Mouse (Mus musculus) kidney, embryonic 14.5 days (tissue): ENCODE results near the gene Fgfbp1. TPM values are rescaled to one million over a fixed set of nuclear protein-coding genes. Genes with fewer than 3 reads are reported as not detected.

Experiments used
- ATAC-seq: fragments of 200-750 bp; cut with Nextera tagmentation; 2 replicates; pipeline ENCODE4 v1.8.0; 2017; ENCODE audit warnings: moderate number of reproducible peaks, mild to moderate bottlenecking, moderate TSS enrichment, moderate library complexity; ENCODE audit not compliant: low FRiP score, low TSS enrichment
- H3K27ac ChIP-seq: fragments of 300-500 bp; sonication (generic); 2 replicates; pipeline ENCODE4 v1.5.1; 2014; ENCODE audit warnings: low read depth, mild to moderate bottlenecking, low read length, moderate library complexity, mixed read lengths
- H3K27me3 ChIP-seq: fragments of 300-500 bp; sonication (generic); 2 replicates; pipeline ENCODE4 v1.6.1; 2014; ENCODE audit warnings: mild to moderate bottlenecking, low read length; ENCODE audit not compliant: control insufficient read depth, insufficient read depth
- H3K36me3 ChIP-seq: fragments of 300-500 bp; sonication (generic); 2 replicates; pipeline ENCODE4 v1.6.1; 2014; ENCODE audit warnings: low read length, mixed read lengths; ENCODE audit not compliant: control insufficient read depth, insufficient read depth
- H3K4me1 ChIP-seq: fragments of 300-500 bp; sonication (generic); 2 replicates; pipeline ENCODE4 v1.6.1; 2014; ENCODE audit warnings: low read length, mixed read lengths; ENCODE audit not compliant: control insufficient read depth, insufficient read depth
- H3K4me2 ChIP-seq: fragments of 300-500 bp; sonication (generic); replicated peaks from 2 replicates; pipeline ENCODE4 v1.6.1; 2014; ENCODE audit warnings: low read depth, mild to moderate bottlenecking, low read length
- H3K4me3 ChIP-seq: fragments of 300-500 bp; sonication (generic); 2 replicates; pipeline ENCODE4 v1.5.1; 2014; ENCODE audit warnings: mild to moderate bottlenecking, low read length
- H3K9ac ChIP-seq: fragments of 300-500 bp; sonication (generic); 2 replicates; pipeline ENCODE4 v1.6.1; 2014; ENCODE audit warnings: low read depth, mild to moderate bottlenecking, low read length, moderate library complexity
- H3K9me3 ChIP-seq: fragments of 300-500 bp; sonication (generic); 2 replicates; pipeline ENCODE4 v1.6.1; 2016; ENCODE audit warnings: low read length; ENCODE audit not compliant: control insufficient read depth
- WGBS: fragments of 180-500 bp; shearing (Covaris S2); extraction: QIAGEN DNeasy Blood & Tissue Kit; methylation state at CpG from one replicate; pipeline ENCODE4 v1.1.7; 2014; 5-methylcytosine and 5-hydroxymethylcytosine counted together
- polyA plus RNA-seq: library from polyadenylated mRNA; unstranded; fragments of >200 nt; fragmentation: Nextera tagmentation; extraction: Ambion mirVana; gene quantifications from 2 replicates; pipeline ENCODE4 v1.2.1, GENCODE M21; 2014

Fgfbp1 gene
- polyA plus RNA-seq, result 2.6 and 2.9 TPM in 2 replicates

DNA sequence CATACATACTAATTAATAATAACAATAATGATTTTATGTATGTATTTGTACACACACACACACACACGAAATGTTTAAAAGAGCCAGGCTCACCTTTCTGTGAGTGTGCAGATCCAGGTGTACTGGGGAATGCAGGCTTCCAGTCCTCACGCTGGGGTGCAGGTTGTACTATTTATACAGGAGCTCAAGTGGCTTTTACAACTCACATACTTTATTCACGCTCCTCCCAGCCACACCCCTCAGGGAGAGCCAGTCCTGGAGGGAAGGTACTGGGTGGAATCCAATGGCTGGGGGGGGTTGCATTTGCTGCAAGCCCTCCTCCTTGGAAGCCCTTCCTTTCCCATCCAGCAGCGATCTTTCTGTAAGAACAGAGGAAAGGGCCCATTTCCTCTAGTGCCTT is at the start of gene Fgfbp1:
Gene Fgfbp1, minus strand, starts transcription at position 160 of the 400 bp plus-strand sequence.
- Histone ChIP-seq H3K4me2 (no peak within 1 kb of the TSS), H3K27ac (no peak within 1 kb of the TSS), H3K9me3 (no peaks in the 10 kb centered on the region), H3K4me1 (peaks cover 3% of the 10 kb centered on the region; the same call in 1 of the 2 replicates), H3K36me3 (no peaks in the 10 kb centered on the region), H3K27me3 (no peaks in the 10 kb centered on the region), H3K4me3 (no peak within 1 kb of the TSS), H3K9ac (no peak within 1 kb of the TSS)
- no peak for ATAC-seq
- 49% methylated on average over 4 of the region's 4 CpGs for WGBS

DNA sequence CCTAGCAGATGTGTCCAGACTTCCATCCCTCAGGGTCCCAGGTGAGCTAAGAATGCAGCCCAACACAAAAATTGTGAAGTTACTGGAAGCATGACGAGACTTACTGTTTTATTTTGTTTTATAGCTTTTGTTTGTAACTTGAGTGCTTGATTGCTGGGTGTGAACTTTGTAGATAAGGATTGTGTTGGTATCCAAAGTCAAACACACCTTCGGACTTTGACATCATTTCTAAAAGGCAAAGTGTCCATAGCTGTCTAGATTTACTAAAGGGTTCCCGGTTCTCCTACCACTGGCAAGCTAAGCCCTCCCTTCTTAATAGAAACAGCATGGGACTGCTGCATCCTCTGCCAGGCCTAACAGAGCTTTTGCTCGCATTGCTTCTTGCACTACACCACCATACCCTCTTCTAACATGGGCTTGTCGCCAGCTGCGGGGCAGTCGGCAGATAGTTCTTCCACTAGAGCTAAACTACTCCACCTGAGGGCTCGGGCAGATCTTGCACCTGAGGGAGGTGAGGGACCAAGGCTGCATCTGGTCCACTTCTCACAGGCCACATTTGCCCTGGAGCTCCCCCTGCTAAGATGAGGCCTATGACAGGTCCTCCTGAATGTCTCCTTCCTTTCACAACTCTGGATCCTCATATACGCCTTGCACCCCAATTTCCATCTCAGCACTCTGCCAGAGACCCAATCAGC is 16.9 kb upstream of the Fgfbp1 start:
- ATAC-seq, result no peak
- Histone ChIP-seq H3K27ac (no peak overlapping the region), H3K27me3 (no peaks in the 10 kb centered on the region), H3K9me3 (no peaks in the 10 kb centered on the region), H3K4me2 (no peak overlapping the region), H3K4me3 (no peak overlapping the region), H3K4me1 (no peaks in the 10 kb centered on the region), H3K36me3 (peaks cover 18% of the 10 kb centered on the region; the same call in 1 of the 2 replicates), H3K9ac (no peak overlapping the region)
- 94% methylated on average over 9 of the region's 9 CpGs for WGBS

GRCm38 (mm10) chr5:43997626-43998025 is 16.0 kb upstream of the Fgfbp1 start:
- H3K4me3 ChIP-seq, result no peak overlapping the region
- peaks cover 17% of the 10 kb centered on the region; the same call in 1 of the 2 replicates for H3K36me3 ChIP-seq
- H3K27me3 ChIP-seq, result no peaks in the 10 kb centered on the region
- H3K27ac ChIP-seq, result no peak overlapping the region
- H3K4me2 ChIP-seq, result no peak overlapping the region
- H3K4me1 ChIP-seq, result no peaks in the 10 kb centered on the region
- no peak overlapping the region for H3K9ac ChIP-seq
- ATAC-seq, result no peak
- WGBS, result 93% methylated on average over 8 of the region's 8 CpGs
- no peaks in the 10 kb centered on the region for H3K9me3 ChIP-seq

- H3K36me3 ChIP-seq, result peaks cover 12% of the 10 kb centered on the region; the same call in 1 of the 2 replicates
- no peak overlapping the region for H3K9ac ChIP-seq
- H3K4me3 ChIP-seq, result no peak overlapping the region
- ATAC-seq, result no peak
- H3K27ac ChIP-seq, result no peak overlapping the region
- no peak overlapping the region for H3K4me2 ChIP-seq
- no peaks in the 10 kb centered on the region for H3K9me3 ChIP-seq
- 52% methylated on average over 4 of the region's 4 CpGs for WGBS
- H3K4me1 ChIP-seq, result no peaks in the 10 kb centered on the region
- H3K27me3 ChIP-seq, result no peaks in the 10 kb centered on the region
Observed at GRCm38 (mm10) chr5:43996162-43996561, 14.6 kb upstream of the Fgfbp1 start.

- Histone ChIP-seq H3K27me3 (no peaks in the 10 kb centered on the region), H3K9me3 (no peaks in the 10 kb centered on the region), H3K4me1 (no peaks in the 10 kb centered on the region), H3K4me3 (no peak overlapping the region), H3K27ac (no peak overlapping the region), H3K9ac (no peak overlapping the region), H3K36me3 (peaks cover 8% of the 10 kb centered on the region; the same call in 1 of the 2 replicates), H3K4me2 (no peak overlapping the region)
- ATAC-seq, result no peak
- 95% methylated on average over 2 of the region's 2 CpGs for WGBS
Observed at GRCm38 (mm10) chr5:43994981-43995380, 13.4 kb upstream of the Fgfbp1 start.

DNA sequence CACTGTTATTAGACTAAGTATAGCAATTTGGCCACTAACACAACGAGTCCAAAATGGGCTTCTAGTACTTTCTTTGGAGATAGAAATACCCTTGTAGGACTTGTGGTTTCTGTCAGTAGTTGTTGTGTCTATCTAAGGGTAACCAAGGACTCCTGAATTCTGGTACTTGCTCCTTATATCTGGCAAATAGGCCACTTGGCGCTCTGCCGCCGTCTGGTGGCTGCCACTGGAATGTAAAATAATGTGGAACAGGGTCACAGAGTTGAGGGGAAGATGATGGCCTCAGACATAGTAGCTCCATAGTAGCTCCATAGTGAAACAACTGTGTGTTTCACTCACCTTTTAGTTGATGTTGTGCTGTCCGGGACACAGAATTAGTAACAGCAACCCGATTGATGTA is 8.7 kb upstream of the Fgfbp1 start:
- no peak overlapping the region for H3K9ac ChIP-seq
- no peaks in the 10 kb centered on the region for H3K27me3 ChIP-seq
- WGBS, result 63% methylated on average over 6 of the region's 6 CpGs
- H3K36me3 ChIP-seq, result no peaks in the 10 kb centered on the region
- no peaks in the 10 kb centered on the region for H3K9me3 ChIP-seq
- H3K27ac ChIP-seq, result no peak overlapping the region
- H3K4me3 ChIP-seq, result no peak overlapping the region
- H3K4me2 ChIP-seq, result no peak overlapping the region
- no peak for ATAC-seq
- H3K4me1 ChIP-seq, result no peaks in the 10 kb centered on the region

- H3K27me3 ChIP-seq, result no peaks in the 10 kb centered on the region
- H3K27ac ChIP-seq, result no peak overlapping the region
- no peaks in the 10 kb centered on the region for H3K9me3 ChIP-seq
- no peak overlapping the region for H3K9ac ChIP-seq
- WGBS, result 85% methylated on average over 5 of the region's 5 CpGs
- H3K4me2 ChIP-seq, result no peak overlapping the region
- no peaks in the 10 kb centered on the region for H3K4me1 ChIP-seq
- no peaks in the 10 kb centered on the region for H3K36me3 ChIP-seq
- no peak for ATAC-seq
- H3K4me3 ChIP-seq, result no peak overlapping the region
Observed at GRCm38 (mm10) chr5:43989017-43989416, 7.4 kb upstream of the Fgfbp1 start.

DNA sequence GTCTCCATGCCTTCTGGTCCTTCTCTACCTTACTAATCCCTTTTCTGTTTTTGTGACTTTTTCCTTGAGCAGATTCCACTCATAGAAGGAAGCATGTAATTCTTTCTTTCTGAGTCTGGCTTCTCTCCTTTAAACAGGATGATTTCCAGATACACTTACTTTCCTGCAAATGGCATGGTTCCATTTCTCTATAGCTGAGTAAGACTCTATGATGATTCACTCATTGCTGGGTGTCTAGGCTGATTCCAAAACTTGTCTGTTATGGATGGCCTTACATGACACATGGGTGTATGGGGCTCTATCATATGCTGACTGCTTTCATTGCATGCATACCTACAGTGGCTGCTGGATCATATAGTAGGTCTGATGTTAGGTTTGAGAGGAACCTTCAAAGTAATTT is 4.6 kb upstream of the Fgfbp1 start:
- Histone ChIP-seq H3K27me3 (no peaks in the 10 kb centered on the region), H3K9ac (no peak overlapping the region), H3K4me2 (no peak overlapping the region), H3K4me3 (no peak overlapping the region), H3K4me1 (no peaks in the 10 kb centered on the region), H3K36me3 (no peaks in the 10 kb centered on the region), H3K27ac (no peak overlapping the region), H3K9me3 (no peaks in the 10 kb centered on the region)
- ATAC-seq, result no peak

DNA sequence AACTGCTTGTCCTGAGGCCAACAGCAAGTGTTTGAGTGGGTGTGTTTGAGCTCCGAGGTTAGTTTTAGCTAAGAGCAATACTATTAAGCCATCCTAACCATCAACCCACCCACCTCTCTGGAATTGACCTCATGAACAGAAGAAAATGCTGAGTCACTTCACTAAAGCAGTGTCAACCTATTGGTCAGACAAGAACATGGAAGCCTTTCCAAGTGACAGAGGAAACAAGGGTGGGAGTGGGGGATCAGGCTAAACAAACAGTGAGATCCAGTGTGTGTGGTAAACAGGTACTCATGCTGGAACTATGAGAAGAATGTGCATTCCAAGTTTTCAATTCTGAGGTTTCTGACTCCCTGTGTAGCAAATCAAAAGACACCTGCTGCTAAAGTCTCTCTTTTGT is 1.3 kb upstream of the Fgfbp1 start:
- Histone ChIP-seq H3K36me3 (no peaks in the 10 kb centered on the region), H3K4me3 (no peak overlapping the region), H3K4me2 (no peak overlapping the region), H3K9ac (no peak overlapping the region), H3K27ac (no peak overlapping the region), H3K27me3 (no peaks in the 10 kb centered on the region), H3K9me3 (no peaks in the 10 kb centered on the region), H3K4me1 (no peaks in the 10 kb centered on the region)
- WGBS, result 69% methylated on average over 1 of the region's 1 CpGs
- ATAC-seq, result no peak
